Mouse (Mus musculus) myocyte (in vitro differentiated cells): Measurements from ENCODE around the gene Cryl1. TPM values are rescaled to one million over a fixed set of nuclear protein-coding genes. Genes with fewer than 3 reads are reported as not detected.

ENCODE experiments used
- H3K27me3 ChIP-seq: one replicate; pipeline ENCODE4 v1.6.1; 2011; ENCODE audit not compliant: control insufficient read depth, insufficient read depth, insufficient read length
- H3K36me3 ChIP-seq: one replicate; pipeline ENCODE4 v1.6.1; 2011; ENCODE audit not compliant: control insufficient read depth, insufficient read depth
- H3K4me2 ChIP-seq: one replicate; pipeline ENCODE4 v1.6.1; 2011; ENCODE audit warnings: low read depth, control low read depth
- H3K4me3 ChIP-seq: one replicate; pipeline ENCODE4 v1.5.1; 2011; ENCODE audit warnings: mild to moderate bottlenecking, control low read depth, moderate library complexity
- H3K79me2 ChIP-seq: one replicate; pipeline ENCODE4 v1.6.1; 2011; ENCODE audit not compliant: control insufficient read depth, insufficient read depth
- H3ac ChIP-seq: one replicate; pipeline ENCODE4 v1.6.1; 2011; ENCODE audit not compliant: control insufficient read depth, insufficient read length
- CEBPB ChIP-seq: IDR thresholded peaks from 2 replicates; pipeline ENCODE4 v1.6.1; 2011; ENCODE audit warnings: mild to moderate bottlenecking, moderate library complexity; ENCODE audit not compliant: poor library complexity, insufficient read depth, severe bottlenecking
- E2F4 ChIP-seq: IDR thresholded peaks from one replicate; pipeline ENCODE4 v1.6.1; 2011; ENCODE audit warnings: mild to moderate bottlenecking, control low read depth, moderate library complexity; ENCODE audit not compliant: insufficient read depth
- MAX ChIP-seq: IDR thresholded peaks from one replicate; pipeline ENCODE4 v1.6.1; 2011; ENCODE audit warnings: low read depth, mild to moderate bottlenecking, control low read depth
- MYOD1 ChIP-seq, 3 experiments: IDR thresholded peaks; one replicate each; pipeline ENCODE4 v1.6.1; 2011; ENCODE audit warnings: control low read depth in 2 of 3, low read depth in 2 of 3, mild to moderate bottlenecking in 2 of 3, moderate library complexity in 1 of 3; ENCODE audit not compliant: insufficient read length in 2 of 3, control insufficient read depth in 1 of 3
- MYOG ChIP-seq, 3 experiments: IDR thresholded peaks; one replicate each; pipeline ENCODE4 v1.6.1; 2011; ENCODE audit warnings: control low read depth in 2 of 3, low read depth in 2 of 3, mild to moderate bottlenecking in 2 of 3; ENCODE audit not compliant: insufficient read length in 2 of 3, control insufficient read depth in 1 of 3, insufficient read depth in 1 of 3
- POLR2A ChIP-seq: IDR thresholded peaks from one replicate; pipeline ENCODE4 v1.6.1; 2011; ENCODE audit warnings: low read depth, mild to moderate bottlenecking, control low read depth, moderate library complexity; ENCODE audit not compliant: insufficient read length
- POLR2AphosphoS2 ChIP-seq: IDR thresholded peaks from one replicate; pipeline ENCODE4 v1.6.1; 2011; ENCODE audit warnings: low read depth, control low read depth; ENCODE audit not compliant: insufficient read length
- REST ChIP-seq: IDR thresholded peaks from one replicate; pipeline ENCODE4 v1.6.1; 2011; ENCODE audit warnings: mild to moderate bottlenecking, control low read depth, moderate library complexity; ENCODE audit not compliant: insufficient read depth, insufficient read length
- SRF ChIP-seq: IDR thresholded peaks from one replicate; pipeline ENCODE4 v1.6.1; 2011; ENCODE audit warnings: low read depth; ENCODE audit not compliant: control insufficient read depth, insufficient read length
- TCF12 ChIP-seq: IDR thresholded peaks from one replicate; pipeline ENCODE4 v1.6.1; 2011; ENCODE audit warnings: mild to moderate bottlenecking, control low read depth; ENCODE audit not compliant: poor library complexity, insufficient read depth, severe bottlenecking
- TCF3 ChIP-seq: IDR thresholded peaks from one replicate; pipeline ENCODE4 v1.6.1; 2011; ENCODE audit warnings: low read depth, control low read depth; ENCODE audit not compliant: insufficient read length
- USF1 ChIP-seq: IDR thresholded peaks from one replicate; pipeline ENCODE4 v1.6.1; 2011; ENCODE audit warnings: low read depth, mild to moderate bottlenecking, control low read depth, moderate library complexity
- polyA plus RNA-seq: library from polyadenylated mRNA; unstranded; fragments of >200 nt; fragmentation: generic; extraction: Trizol; gene quantifications from one replicate; pipeline ENCODE4 v1.2.1, GENCODE M21; 2012; ENCODE audit warnings: missing spikeins

Gene Cryl1
- polyA plus RNA-seq, 1 experiment, result 0.72 TPM

DNA sequence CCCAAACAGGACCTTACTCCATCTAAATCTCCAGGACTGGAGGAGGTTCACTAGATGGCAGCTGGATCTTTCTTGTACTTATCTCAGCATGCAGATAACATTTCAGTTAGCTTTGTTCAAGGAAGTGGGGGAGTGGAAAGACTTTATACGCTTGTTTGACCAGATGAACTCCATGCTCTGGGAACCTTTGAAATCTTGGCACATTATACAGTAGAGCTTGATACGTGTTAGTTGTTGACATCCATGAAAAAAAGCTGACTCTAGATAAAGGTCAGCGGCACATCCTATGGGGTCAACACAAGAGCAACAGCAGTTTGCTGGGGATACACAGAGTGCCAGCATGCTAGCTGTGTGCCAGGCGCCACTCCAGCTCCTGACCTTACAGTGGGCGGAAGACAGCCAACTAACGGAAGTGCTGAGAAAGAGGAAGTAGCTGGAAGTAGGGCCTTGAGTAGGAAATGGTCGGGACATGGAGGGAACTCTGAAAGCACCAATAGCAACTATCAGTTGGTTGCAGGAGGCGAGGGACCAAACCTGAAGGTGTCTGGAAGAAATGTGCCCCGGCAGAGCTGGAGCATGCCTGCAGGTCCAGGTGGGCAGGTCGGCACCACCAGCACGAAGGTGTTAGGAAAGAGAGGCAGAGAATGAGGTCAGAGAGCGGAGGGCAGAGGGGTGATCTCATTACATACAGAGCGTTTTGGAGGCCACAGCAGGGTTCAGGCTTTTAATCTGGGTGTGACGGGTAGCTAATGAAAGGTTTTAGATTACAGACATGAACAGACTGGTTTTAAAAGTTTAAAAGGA, 11.4 kb downstream of the Cryl1 start:
- H3K4me3 ChIP-seq, result no peak overlapping the region
- H3K27me3 ChIP-seq, result peaks cover 11% of the 10 kb centered on the region
- no peaks in the 10 kb centered on the region for H3K36me3 ChIP-seq
- TF ChIP-seq TCF3 (no peak), USF1 (no peak), REST (no peak), MYOG (IDR thresholded peaks at IDR 0.05; ENCODE audit: control insufficient read depth in 1 of 3, insufficient read depth in 1 of 3, insufficient read length in 2 of 3, low read depth in 2 of 3) (no peak), SRF (no peak), CEBPB (no peak), POLR2AphosphoS2 (no peak), MAX (no peak), MYOD1 (IDR thresholded peaks at IDR 0.05; ENCODE audit: control insufficient read depth in 1 of 3, insufficient read length in 2 of 3, low read depth in 2 of 3) (no peak), E2F4 (no peak), POLR2A (no peak), TCF12 (no peak)
- no peak overlapping the region for H3K4me2 ChIP-seq
- H3K79me2 ChIP-seq, result no peaks in the 10 kb centered on the region
- no peak overlapping the region for H3ac ChIP-seq

DNA sequence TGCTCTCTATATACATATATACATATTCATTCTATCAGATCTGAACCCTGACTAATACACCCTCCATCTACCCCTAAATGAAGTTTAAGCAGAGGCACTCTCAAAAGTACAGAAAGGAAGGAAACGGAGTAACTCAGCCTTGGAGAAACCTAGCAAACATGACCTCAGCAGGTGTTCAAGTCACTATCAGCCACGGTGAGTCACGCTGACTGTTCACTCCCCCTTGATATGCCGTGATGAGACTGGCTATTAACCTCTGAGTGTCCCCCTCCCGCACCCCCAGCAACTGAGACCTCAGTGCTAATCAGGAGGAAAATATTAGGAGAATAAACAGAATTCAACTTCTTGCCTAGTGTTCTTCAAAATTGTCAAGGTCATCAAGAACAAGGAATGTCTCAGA, 12.7 kb downstream of the Cryl1 start:
- Histone ChIP-seq H3K79me2 (no peaks in the 10 kb centered on the region), H3K4me2 (no peak overlapping the region), H3ac (no peak overlapping the region), H3K36me3 (no peaks in the 10 kb centered on the region), H3K4me3 (no peak overlapping the region), H3K27me3 (peaks cover 11% of the 10 kb centered on the region)
- TF ChIP-seq USF1 (no peak), POLR2AphosphoS2 (no peak), SRF (no peak), CEBPB (no peak), MYOD1 (IDR thresholded peaks at IDR 0.05; ENCODE audit: control insufficient read depth in 1 of 3, insufficient read length in 2 of 3, low read depth in 2 of 3) (no peak), E2F4 (no peak), MYOG (IDR thresholded peaks at IDR 0.05; ENCODE audit: control insufficient read depth in 1 of 3, insufficient read depth in 1 of 3, insufficient read length in 2 of 3, low read depth in 2 of 3) (no peak), MAX (no peak), POLR2A (no peak), REST (no peak), TCF12 (no peak), TCF3 (no peak)

GRCm38 (mm10) chr14:57377531-57377930, 20.8 kb downstream of the Cryl1 start:
- H3K27me3 ChIP-seq, result peaks cover 16% of the 10 kb centered on the region

GRCm38 (mm10) chr14:57376956-57377355, 21.4 kb downstream of the Cryl1 start:
- Histone ChIP-seq H3K4me2 (no peak overlapping the region), H3ac (no peak overlapping the region), H3K4me3 (no peak overlapping the region), H3K27me3 (peaks cover 14% of the 10 kb centered on the region), H3K36me3 (no peaks in the 10 kb centered on the region), H3K79me2 (no peaks in the 10 kb centered on the region)
- TF ChIP-seq E2F4 (no peak), MYOG (IDR thresholded peaks at IDR 0.05; ENCODE audit: control insufficient read depth in 1 of 3, insufficient read depth in 1 of 3, insufficient read length in 2 of 3, low read depth in 2 of 3) (no peak), USF1 (no peak), POLR2A (no peak), SRF (no peak), MYOD1 (IDR thresholded peaks at IDR 0.05; ENCODE audit: control insufficient read depth in 1 of 3, insufficient read length in 2 of 3, low read depth in 2 of 3) (no peak), POLR2AphosphoS2 (no peak), MAX (no peak), CEBPB (no peak), TCF12 (no peak), REST (no peak)

More at GRCm38 (mm10) chr14:57377531-57377930, 20.8 kb downstream of the Cryl1 start:
- Histone ChIP-seq H3ac (no peak overlapping the region), H3K36me3 (no peaks in the 10 kb centered on the region), H3K4me3 (no peak overlapping the region), H3K4me2 (no peak overlapping the region), H3K79me2 (no peaks in the 10 kb centered on the region)
- TF ChIP-seq TCF12 (no peak), USF1 (no peak), REST (no peak), CEBPB (no peak), POLR2A (no peak), E2F4 (no peak), SRF (no peak), MAX (no peak), POLR2AphosphoS2 (no peak), TCF3 (no peak), MYOD1 (IDR thresholded peaks at IDR 0.05; ENCODE audit: control insufficient read depth in 1 of 3, insufficient read length in 2 of 3, low read depth in 2 of 3) (no peak), MYOG (IDR thresholded peaks at IDR 0.05; ENCODE audit: control insufficient read depth in 1 of 3, insufficient read depth in 1 of 3, insufficient read length in 2 of 3, low read depth in 2 of 3) (no peak)
